Mouse (Mus musculus): Measurements from ENCODE around the gene Babam1. TPM values are rescaled to one million over a fixed set of nuclear protein-coding genes. Genes with fewer than 3 reads are reported as not detected.
A peak's percentile ranks its signal among the peaks of the same experiment; 100 is the strongest.

Gene Babam1
- total RNA-seq, 2 experiments from 2014 or later = 70.0 to 101 TPM

DNA sequence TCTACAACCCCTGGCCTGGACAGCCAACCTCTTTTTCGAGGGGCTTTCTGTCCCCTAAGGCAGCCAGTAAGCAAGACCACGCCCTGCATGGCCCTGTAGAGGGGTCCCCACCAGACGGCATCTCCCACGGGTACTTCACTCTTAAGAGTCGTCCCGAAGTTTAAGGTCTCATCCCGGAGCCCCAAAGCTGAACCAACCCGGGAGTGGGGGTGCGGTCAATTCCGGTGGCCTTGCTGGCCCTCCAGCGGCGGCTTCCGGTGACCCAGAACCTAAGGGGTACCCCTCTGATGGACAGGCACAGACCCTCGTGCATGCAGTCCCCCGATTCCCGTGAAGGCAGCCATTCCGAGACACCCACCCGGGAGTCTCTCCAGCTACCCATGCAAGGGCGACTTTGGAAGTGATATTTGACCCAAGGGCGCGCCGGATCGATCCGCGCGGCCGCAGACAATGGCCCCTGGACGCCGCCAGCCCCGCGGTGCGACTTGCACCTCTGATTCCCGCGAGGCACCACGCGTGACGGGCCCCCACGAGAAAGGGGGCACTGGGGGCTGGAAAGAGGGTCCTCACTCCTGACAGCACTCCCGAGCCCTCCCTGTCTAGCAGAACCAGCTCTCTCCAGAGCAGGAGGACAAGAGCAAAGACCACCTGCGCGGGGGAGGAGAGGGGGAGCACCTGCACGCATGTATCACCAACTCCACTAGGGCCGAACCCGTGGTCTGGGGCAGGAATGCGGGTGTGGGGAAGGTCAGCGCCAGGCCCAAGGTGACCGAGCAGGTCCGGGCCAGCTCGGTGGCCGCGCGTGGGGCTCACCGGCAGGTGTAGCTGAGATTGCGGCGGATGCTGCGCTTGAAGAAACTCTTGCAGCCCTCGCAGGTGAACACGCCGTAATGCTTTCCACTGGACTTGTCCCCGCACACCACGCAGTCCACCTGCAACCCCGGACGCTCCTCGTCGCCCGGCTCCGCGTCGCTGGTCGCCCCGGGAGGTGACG, 16.2 kb upstream of the Babam1 start:
- no peak for ATAC-seq (replicated peaks; ENCODE audit: poor library complexity, severe bottlenecking)

DNA sequence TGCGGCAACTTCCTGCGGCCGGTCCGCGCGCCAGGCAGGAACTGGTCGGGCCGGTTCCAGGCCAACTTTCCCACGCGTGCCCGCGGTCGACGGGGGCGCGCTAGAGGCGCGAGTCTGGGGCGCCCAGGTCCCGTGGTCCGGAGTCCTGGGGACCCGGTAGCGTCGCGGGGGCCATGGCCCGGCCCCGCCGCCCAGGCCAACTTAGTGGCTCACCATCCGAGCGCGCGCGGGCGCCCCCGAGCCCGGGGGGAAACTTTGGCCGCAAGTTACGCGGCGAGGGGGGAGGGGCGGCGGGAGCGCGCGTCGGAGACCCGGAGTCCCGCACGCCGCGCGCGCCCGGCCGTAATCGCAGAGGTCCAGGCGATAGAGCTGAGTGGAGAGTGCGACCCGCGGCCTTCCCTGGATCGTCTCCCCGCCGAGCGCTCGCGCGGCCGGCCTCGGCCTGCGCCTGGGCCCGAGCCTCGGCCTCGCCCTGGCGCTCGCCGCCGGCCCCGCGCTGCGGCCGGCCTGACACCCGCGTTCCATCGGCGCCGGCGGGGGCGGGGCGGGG, 15.2 kb upstream of the Babam1 start, which contains the start of gene Nr2f6:
Gene Nr2f6, minus strand, starts transcription at position 540 of the 550 bp plus-strand sequence.
- ATAC-seq (replicated peaks; ENCODE audit: poor library complexity, severe bottlenecking) = no peak; the same call in 1 of the 2 replicates

DNA sequence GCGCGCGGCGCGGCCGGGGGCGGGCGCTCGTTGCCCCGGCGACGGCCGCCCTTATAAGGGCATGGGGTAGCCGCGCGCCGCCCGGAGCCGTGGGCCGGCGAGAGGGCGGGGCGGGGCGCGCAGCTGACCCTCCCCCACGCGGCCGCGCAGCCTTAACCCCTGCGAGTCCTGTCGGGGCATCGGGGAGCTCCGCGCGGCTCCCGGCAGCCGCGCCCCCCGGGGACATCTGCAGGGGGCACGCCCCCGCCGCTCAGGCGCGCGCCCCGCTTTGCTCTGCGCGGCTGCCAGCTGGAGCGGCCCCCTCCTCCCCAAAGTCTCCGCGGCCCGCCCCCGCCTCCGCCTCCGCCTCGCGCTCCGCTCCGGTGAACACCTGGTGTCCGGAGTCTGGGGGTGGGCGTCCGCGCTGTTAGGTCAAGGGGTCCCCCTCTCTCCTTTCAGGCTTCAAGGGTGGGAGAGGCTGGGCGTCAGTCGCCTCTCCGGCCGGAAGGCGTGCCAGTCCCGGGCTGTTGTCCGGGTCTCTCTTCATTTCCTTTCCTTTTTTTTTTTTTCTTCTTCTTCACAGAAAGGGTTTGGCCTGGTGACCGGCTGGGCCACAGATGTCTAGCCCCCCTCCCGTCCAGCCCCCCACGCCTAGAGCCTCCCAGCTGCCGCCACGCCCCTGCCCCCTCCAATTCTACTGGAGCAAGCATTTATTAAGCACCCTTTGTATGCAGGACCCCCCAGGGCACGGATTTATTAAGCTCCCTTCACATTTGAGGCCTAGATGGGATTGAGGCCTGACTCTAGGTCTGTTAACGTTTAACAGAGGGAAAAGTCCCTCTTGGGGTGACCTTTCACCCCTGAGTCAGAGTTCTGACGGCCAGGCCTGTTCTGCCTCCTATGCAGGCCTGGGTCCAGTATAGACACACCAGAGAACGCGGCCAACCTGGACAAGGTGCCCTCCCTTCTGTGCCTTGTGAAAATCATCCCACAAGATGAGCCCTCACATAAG, 14.4 kb upstream of the Babam1 start:
- ATAC-seq (replicated peaks; ENCODE audit: poor library complexity, severe bottlenecking) = peak; percentile 79

DNA sequence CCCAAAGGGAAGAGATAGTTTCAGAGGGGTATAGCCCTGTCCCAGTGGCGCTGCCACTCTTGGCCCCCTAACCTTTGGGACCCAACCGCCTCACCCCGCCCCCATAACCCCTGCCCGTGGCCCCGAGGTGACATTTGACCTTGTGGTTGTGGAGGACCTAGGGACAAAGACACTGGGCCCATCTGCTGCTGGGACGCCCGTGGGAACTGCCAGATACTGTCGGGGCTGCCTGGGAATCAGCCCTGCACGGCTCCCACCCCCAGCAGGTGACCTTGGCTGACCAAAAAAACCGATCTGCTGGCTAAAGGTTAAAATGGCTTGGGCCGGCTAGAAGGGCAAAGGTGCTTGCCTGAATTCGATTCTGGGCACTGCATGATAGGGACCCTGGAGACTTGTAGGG, 13.3 kb upstream of the Babam1 start:
- no peak for ATAC-seq (replicated peaks; ENCODE audit: poor library complexity, severe bottlenecking)

DNA sequence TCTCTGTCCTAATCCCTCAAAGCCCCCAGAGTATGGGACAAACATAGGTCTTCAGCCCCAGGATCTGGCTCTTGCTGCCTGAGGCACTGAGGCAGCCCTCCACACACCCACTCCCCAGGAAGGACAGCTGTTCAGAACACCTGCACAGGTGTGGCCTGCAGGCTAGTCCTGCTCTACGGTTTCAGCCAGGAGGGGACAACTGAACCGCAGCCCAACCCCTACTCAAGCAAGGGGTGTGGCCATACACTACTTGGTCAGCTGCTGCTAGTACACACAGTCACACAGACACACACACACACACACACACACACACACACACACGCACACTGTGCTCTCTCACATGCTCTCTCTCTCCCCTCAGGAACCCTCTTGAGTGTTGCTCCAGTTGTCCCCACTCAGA, 12.8 kb upstream of the Babam1 start:
- ATAC-seq (replicated peaks; ENCODE audit: poor library complexity, severe bottlenecking) = no peak

DNA sequence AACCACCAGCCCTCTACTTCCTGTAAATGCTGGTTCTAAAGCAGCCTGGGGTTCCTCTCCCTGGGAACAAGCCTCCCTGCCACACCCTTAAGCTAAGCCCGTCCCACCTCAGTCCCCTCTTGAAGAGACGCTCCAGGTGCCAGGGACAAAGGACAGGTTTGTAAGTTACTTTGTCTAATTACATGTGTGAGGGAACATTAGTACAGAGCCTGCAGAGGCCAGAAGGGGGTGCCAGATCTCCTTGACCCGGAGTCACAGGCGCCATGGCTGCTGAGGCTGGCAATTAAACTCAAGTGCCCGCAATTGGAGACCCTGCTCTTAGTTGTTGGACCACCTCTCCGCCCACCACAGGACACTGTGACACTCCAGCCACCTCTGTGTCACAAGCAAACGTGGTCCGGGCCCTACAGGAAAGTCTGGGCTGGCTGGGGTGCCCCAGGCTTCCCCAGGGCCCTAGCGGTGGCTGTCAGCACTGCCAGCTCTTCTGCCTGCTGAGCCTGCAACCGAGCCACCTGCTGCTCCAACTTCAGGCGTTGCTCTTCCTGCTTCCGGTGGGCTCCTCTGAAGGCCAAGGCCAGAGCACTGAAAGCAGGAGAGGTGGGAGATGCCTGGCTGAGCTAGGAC, 11.3 kb upstream of the Babam1 start:
- no peak for ATAC-seq (replicated peaks; ENCODE audit: poor library complexity, severe bottlenecking)

DNA sequence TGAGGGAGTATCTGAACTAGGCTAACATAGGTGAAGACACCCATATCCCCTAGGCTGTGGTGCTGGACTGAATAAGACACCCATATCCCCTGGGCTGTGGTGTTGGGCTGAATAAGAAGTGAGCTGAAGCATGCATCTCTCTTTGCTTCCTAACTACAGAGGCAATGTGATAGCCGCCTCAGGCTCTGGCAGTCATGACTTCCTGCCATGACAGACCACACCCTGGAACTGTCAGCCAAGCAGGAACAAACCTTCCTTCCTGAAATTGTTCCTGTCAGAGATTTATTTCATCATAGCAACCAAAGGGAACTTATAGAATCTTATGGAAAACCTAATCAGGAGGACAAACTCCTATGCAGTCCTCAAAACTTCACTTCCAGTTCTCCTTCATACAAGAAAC, 8.4 kb upstream of the Babam1 start:
- peak; percentile 55 for ATAC-seq (replicated peaks; ENCODE audit: poor library complexity, severe bottlenecking)

DNA sequence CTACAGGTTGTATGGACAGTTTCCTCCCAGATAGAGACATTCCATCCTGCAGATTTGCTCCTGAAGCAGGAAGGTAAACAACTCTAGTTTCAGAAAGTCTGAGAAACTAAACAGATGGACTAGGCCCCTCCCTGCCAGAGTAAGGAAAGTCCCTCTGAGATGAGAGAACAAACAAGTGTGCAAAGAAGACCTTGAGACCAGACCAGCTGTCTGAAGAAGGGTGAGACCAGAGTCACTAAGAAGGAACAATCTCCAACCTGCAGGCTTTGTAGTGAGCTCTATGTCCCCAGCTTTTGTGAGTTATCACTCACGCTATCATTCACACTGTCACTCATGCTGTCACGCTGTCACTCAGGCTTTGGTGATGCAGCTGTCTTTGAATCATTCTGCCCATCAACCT, 5.0 kb upstream of the Babam1 start:
- ATAC-seq (replicated peaks; ENCODE audit: poor library complexity, severe bottlenecking) = no peak

DNA sequence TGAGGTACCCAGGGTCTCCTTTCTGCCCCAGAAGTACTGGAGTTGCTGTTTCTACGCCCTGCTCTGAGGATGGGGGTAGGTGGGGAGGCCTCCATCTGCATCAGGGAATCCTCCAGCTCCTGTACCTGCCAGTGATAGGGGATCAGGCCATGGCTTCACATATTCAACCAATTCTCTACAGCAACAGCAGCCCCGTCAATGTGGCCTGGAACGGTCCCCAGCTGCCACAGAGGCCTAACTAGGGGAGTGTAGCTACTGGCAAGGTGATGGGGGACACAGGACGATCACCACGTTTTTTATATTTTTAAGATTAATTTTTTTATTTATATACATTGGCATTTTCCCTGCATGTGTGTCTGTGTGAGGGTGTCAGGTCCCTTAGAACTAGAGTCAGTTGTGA, 4.3 kb upstream of the Babam1 start:
- ATAC-seq (replicated peaks; ENCODE audit: poor library complexity, severe bottlenecking) = no peak

DNA sequence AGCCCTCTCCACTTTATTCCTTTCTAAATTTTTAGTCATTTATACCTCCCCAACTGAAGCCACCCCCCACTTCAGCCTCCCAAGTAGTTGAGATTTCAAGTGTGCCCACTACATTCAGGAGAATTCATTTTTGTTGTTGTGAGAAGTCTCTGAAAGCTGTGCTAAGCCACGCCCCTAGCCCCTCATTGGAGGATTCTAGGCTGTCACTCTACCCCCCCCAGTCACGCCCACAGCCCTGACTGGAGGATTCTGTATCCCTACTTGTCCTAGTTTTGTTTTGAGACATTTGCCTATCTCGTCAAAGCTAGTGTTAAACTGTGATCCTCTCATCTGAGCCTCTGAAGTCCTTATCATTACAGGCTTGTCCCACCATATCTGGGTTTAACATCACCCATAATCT, 3.8 kb upstream of the Babam1 start:
- no peak for ATAC-seq (replicated peaks; ENCODE audit: poor library complexity, severe bottlenecking)

DNA sequence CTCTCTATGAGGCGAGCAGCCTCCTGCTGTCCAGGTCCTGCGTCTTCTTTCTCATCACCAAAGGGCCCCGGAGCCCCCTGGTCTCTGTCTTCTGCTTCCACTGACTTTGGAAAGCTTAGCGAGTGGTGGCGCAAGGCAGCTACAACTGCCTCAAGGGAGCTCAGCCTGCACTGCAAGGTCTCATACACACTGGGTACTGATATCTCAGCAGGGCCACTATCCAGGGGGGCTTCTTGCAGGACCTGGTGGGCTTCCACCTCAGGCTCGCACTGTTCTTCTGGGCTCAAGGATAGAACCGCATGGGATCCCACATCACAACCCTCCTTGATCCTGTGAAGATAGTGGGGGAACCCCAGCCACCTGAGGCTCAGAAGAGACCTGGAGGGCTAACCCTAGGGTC, 2.2 kb upstream of the Babam1 start:
- no peak for ATAC-seq (replicated peaks; ENCODE audit: poor library complexity, severe bottlenecking)

DNA sequence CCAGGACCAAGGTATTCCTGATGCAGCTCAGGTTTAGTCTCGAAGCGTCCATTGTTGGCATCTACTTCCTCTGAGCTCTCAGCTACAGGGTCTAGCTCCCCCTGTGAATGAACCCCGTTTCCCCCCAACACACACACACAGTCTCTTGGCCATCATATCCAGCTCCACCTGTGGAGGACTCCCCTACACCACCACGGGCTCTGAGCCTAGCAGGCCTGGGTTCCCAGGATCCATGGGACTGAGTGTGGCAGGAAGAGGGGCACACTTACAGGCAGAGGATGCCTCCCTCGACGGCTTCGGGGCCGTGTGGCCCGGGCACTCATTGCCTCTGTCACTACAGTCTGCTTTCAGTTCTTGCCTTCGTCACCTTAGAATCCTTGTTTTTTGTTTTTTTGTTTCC, 1.6 kb upstream of the Babam1 start:
- ATAC-seq (replicated peaks; ENCODE audit: poor library complexity, severe bottlenecking) = no peak

DNA sequence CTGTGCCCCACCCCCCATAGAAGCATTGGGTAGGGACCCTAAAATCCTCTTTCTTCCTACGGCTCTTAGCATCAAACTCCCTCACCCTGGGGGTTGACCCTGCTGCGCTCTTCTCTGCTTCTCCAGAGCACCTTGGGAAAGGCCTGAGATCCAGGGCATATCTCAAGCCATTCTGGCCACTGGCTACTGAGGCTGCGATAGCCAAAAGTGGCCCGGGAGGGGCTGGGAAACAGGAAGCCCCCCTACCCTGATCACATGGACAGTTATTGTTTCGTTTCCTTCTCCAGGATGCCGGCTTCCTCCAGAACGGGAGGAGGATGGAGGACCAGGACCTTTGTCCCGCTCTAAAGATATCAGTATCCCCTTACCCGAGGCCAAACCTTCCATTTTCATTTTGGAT, 1.0 kb upstream of the Babam1 start, which contains the start of gene Ushbp1:
Gene Ushbp1, minus strand, starts transcription at position 174 of the 400 bp plus-strand sequence.
- ATAC-seq (replicated peaks; ENCODE audit: poor library complexity, severe bottlenecking) = no peak

DNA sequence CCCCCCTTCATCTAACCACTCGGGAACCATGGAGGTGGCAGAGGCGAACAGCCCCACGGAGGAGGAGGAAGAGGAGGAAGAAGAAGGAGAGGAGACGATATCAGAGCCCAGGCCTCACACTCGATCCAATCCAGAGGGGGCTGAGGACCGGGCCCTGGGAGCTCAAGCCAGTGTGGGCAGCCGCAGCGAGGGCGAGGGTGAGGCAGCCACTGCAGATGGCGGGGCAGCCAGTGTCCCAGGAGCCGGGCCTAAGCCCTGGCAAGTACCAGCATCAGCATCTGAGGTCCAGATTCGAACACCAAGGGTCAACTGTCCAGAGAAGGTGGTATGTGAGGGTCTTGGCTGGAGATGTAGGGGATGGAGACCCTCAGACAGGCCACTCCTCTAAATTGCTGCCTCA, 1.0 kb downstream of the Babam1 start:
- ATAC-seq (replicated peaks; ENCODE audit: poor library complexity, severe bottlenecking) = no peak

DNA sequence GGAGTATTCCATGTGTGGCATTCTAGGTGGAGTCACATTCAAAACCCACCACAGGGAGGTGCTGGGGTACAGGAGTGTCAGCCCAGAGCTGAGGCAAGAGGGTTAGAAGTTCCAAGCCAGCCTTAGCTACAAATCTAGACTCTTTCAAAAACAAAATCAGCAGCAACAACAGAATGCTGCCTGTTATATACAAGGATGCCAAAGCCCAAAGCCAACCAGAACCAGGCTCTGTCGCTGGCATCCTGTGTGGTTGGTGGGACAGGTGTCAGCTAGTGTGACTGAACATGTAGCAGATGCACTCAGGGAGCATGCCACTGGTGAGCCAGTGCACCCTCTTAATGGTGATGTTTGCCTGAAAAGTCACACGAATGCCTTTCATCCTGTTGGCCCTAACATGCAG, 4.2 kb downstream of the Babam1 start:
- ATAC-seq (replicated peaks; ENCODE audit: poor library complexity, severe bottlenecking) = no peak

DNA sequence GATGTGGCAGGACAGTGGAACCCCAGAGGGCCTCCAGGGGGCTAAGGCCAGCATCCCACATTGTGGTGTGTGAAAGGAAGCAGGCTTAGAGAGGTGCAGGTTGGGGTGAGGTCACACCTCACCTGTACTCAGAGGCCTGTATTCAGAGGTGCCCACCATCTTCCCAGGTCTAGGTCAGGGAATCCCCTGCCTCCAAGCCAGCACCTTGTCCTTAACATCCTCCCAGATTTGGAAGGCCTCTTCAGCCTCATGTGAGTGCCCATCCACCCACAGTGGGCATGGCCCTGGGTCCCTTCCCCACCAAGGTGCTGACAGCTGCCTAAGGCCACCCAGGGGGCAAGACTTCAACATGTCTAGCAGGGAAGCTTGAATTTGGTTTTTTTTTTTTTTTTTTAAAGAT, 4.8 kb downstream of the Babam1 start:
- ATAC-seq (replicated peaks; ENCODE audit: poor library complexity, severe bottlenecking) = no peak

DNA sequence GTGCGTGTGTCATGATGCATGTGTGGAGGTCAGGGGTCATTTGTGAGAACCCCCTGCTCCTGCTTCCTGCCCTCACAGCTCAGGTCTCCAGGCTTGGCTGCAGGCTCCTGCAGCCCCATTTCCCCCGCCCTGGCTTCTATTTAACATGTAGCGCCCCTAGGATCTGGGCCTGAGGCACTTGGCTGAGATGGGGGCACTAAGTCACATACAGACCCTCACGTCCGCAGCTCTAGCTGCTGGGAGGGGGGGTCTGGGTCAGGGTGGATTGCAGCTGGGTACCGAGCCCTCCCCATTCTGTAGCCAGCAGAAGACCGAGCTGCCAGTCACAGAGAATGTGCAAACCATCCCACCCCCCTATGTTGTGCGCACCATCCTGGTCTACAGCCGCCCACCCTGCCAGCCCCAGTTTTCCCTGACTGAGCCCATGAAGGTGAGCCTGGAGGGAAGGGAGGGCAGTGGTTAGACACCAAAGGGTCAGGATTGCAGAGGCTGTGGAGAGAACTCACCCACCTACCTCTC, 5.8 kb downstream of the Babam1 start:
- ATAC-seq (replicated peaks; ENCODE audit: poor library complexity, severe bottlenecking) = no peak

DNA sequence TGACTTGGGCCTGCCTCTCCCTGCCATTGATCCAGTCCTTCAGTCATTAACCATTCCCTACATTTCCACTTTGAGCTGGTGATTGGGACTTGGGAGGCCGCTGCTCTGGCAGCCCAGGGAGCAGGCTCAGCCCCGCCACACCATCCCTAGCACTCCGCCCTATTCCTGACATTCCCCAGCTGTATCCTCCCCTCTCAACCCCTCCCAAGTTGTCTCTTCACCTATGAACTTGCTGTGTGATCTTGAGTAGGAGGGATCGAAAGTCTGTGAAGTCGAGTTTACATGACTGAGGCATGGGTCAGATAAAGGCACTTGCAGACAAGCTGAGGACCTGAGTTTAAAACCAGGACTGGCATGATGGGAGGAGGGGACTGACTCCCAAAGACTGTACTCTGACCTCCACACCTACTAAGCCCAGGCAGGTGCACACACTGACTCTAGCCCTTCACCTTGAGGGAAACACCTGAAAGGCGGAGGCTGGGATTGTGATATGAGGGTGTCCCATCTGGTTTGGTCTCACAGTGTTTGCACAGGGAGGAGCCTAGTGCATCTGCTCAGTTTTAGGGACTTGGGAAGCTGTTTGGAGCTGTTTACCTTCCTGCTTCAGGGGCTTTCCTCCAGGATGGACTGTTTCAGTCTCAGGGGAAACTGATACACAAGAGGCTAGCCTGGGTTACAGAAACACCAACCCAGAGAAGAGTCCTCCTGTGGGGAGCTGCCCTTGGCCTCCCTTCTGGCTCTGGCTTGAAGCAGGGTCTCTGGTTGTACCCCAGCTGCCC, 6.6 kb downstream of the Babam1 start:
- ATAC-seq (replicated peaks; ENCODE audit: poor library complexity, severe bottlenecking) = no peak

DNA sequence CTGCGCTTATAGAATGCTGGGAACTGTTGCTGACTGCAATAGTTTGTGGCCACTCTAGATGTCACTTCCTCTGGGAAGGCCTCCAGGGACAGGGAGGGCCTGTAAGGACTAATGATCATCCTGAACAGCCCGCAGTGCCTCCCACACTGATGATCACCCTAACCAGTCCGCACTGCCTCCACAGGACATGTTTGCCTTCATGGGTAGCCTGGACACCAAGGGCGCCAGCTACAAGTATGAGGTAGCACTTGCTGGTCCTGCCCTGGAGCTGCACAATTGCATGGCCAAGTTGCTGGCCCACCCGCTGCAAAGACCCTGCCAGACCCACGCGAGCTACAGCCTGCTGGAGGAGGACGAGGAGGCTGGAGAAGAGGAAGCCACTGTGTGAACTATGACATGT, 7.3 kb downstream of the Babam1 start:
- ATAC-seq (replicated peaks; ENCODE audit: poor library complexity, severe bottlenecking) = no peak
